Mouse (Mus musculus) ovary, adult 10 weeks (tissue): Measurements from ENCODE around the gene Foxo6. TPM values are rescaled to one million over a fixed set of nuclear protein-coding genes. Genes with fewer than 3 reads are reported as not detected.

Source experiments
- polyA plus RNA-seq: library from polyadenylated mRNA; stranded (reverse); fragments of 350-450 nt; fragmentation: Illumina TruSeq; extraction: RNeasy Lipid Tissue Mini Kit (QIAGEN cat#74804); gene quantifications from one replicate; pipeline ENCODE4 v1.2.3, GENCODE M21; 2014

Gene Foxo6
- polyA plus RNA-seq, result not detected

DNA sequence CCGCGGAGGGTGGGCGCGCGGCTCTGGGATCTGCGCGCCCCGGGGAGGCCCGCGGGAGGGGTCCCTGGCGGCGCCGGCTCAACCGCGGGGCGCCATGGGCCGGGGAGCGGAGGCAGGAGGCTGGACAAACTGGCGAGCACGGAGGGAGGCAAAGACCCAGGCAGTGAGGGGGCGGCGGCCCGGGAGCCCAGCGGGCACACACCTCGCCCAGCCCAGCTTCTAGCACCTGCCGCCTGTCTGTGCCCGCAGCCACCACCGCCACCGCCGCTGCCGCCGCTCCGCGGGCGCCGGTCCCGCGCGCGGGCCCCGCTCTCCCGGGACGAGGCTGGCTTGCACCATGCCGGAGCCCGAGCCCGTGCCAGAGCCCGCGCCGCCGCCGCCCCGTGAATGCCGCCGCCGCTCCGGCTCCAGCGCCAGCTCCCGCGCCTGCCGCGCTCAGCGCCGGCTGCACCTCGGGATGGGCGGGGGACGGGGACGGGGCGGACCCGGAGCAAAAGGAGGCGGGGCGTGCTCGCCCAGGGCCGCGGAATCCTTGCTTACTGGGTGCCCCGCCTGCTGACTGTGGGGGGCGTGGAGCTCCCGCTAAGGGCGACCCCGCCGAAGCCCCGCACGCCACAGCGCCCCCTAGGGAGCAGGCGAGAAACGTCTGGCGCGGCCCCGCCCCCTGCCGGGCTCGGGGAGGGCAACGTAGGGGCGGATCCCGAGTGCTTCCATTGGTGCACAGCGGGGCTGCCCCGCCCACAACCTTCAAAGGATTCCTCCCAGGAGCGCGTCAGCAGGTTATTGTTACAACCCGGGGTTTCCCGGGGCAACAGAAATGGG lies at the start of gene Foxo6:
Gene Foxo6, minus strand, starts transcription at position 60 of the 822 bp plus-strand sequence.

Other genes starting within 250 kb of the Foxo6 start
- gene AL607142.1, start 222.4 kb downstream of the Foxo6 start, polyA plus RNA-seq, result not detected
- not detected for gene Edn2, start 126.1 kb downstream of the Foxo6 start, polyA plus RNA-seq
- 21.2 TPM for gene Scmh1, start 117.9 kb upstream of the Foxo6 start, polyA plus RNA-seq
- not detected for gene Slfnl1, start 244.9 kb upstream of the Foxo6 start, polyA plus RNA-seq